Mouse (Mus musculus) forebrain, embryonic 10.5 days (tissue): Measurements from ENCODE around the gene Inpp5e. TPM values are rescaled to one million over a fixed set of nuclear protein-coding genes. Genes with fewer than 3 reads are reported as not detected.
"Not testable (repeated sequence)": the region's sequence is repeated elsewhere in the genome, so short reads cannot be mapped to it uniquely, and the experiment has no call there.

Source experiments
- DNase-seq: peaks from one replicate; pipeline ENCODE4 v3.0.0-alpha.2; 2017; ENCODE audit warnings: low spot score; ENCODE audit errors: extremely low spot score
- H3K27ac ChIP-seq: fragments of 300-500 bp; sonication (generic); 2 replicates; pipeline ENCODE4 v1.5.1; 2016; ENCODE audit warnings: mild to moderate bottlenecking
- H3K27me3 ChIP-seq: fragments of 300-500 bp; sonication (generic); 2 replicates; pipeline ENCODE4 v1.6.1; 2016; ENCODE audit warnings: mild to moderate bottlenecking; ENCODE audit not compliant: poor library complexity, severe bottlenecking
- H3K36me3 ChIP-seq: fragments of 300-500 bp; sonication (generic); replicated peaks from 2 replicates; pipeline ENCODE4 v1.6.1; 2016; ENCODE audit warnings: mild to moderate bottlenecking, moderate library complexity
- H3K4me1 ChIP-seq: fragments of 300-500 bp; sonication (generic); 2 replicates; pipeline ENCODE4 v1.6.1; 2016
- H3K4me3 ChIP-seq: fragments of 300-500 bp; sonication (generic); 2 replicates; pipeline ENCODE4 v1.5.1; 2016; ENCODE audit warnings: mild to moderate bottlenecking, moderate library complexity
- H3K9me3 ChIP-seq: fragments of 300-500 bp; sonication (generic); 2 replicates; pipeline ENCODE4 v1.6.1; 2016; ENCODE audit warnings: mild to moderate bottlenecking, moderate library complexity
- WGBS: fragments of 180-500 bp; shearing (Covaris S2); methylation state at CpG from one replicate; pipeline ENCODE4 v1.1.7; 2016; 5-methylcytosine and 5-hydroxymethylcytosine counted together
- polyA plus RNA-seq: library from polyadenylated mRNA; unstranded; fragments of >200 nt; fragmentation: Nextera tagmentation; extraction: Ambion mirVana; gene quantifications from 2 replicates; pipeline ENCODE4 v1.2.1, GENCODE M21; 2016

Gene Inpp5e
- polyA plus RNA-seq, 1 experiment from 2014 or later = 24.6 TPM

DNA sequence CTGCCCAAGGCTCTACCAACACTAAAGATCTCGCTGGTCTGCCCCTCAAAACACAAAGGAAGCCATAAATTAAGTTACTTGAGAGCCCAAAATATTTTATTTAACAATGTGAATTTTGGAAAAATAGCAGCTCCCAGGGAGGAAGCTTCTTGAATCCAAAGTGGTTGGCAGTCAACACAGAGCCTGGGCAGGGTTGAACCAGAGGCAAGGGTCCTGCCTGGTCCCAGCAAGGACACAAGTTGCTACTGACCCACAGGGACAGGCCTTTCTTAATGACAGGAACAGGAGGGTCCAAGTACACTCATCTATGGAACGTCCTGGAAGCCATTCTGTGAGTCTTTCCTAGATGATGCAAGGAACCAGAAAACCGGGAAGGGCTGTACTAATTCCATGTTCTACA lies 359 bp upstream of the Inpp5e start:
- no peaks in the 10 kb centered on the region for H3K27me3 ChIP-seq
- WGBS = 60% methylated on average over 3 of the region's 3 CpGs
- peaks cover 72% of the 10 kb centered on the region for H3K36me3 ChIP-seq
- DNase-seq = no peak
- no peaks in the 10 kb centered on the region for H3K9me3 ChIP-seq
- peaks cover 49% of the 10 kb centered on the region for H3K4me1 ChIP-seq
- peak overlapping the region; percentile 96 for H3K4me3 ChIP-seq
- peak overlapping the region; percentile 95; the same call in 1 of the 2 replicates for H3K27ac ChIP-seq

DNA sequence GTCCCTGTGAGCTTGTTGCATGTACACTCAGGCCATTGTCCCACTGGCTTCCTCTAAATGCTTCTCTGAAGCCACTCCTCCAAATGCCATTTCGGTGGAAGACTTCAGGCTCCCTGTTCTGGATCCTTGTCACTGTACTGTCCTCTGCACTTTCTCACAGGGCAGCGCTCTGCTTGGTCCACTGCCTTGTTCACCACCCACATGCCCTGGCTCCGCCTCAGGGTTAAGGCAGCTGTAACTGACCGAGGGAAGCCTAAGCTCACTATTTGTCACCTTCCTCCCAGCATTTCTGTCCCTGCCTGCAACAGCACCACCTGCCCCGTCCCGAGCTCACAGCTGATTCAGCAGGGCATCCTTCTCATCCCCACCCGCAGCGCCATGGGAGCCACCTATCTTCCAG lies 5.7 kb downstream of the Inpp5e start:
- H3K4me3 ChIP-seq = no peak overlapping the region
- no peak overlapping the region for H3K27ac ChIP-seq
- H3K27me3 ChIP-seq = no peaks in the 10 kb centered on the region
- DNase-seq = no peak
- H3K9me3 ChIP-seq = no peaks in the 10 kb centered on the region
- peaks cover 79% of the 10 kb centered on the region for H3K36me3 ChIP-seq
- H3K4me1 ChIP-seq = peaks cover 39% of the 10 kb centered on the region
- 85% methylated on average over 8 of the region's 8 CpGs for WGBS

DNA sequence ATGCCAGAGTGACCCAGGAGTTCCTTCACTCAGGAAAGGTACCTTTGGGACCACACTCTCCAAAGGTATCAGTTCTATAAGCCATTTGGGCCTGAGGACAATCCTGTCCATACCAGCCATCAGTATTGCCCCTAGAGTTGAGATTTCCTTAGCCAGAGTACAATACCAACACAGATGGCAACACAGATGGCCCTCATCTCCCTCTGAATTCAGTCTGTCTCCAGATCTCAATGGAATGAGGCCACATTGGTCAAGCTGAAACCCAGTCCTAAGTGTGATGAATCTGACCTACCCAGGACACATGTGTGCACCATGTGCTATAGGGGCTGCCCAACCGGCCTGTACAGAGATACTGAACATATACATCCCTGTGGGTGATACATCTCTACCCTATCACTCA lies 6.7 kb downstream of the Inpp5e start:
- WGBS = 92% methylated on average over 1 of the region's 1 CpGs
- Histone ChIP-seq H3K27me3 (no peaks in the 10 kb centered on the region), H3K4me3 (no peak overlapping the region), H3K27ac (no peak overlapping the region), H3K4me1 (peaks cover 28% of the 10 kb centered on the region), H3K36me3 (peaks cover 84% of the 10 kb centered on the region), H3K9me3 (no peaks in the 10 kb centered on the region)
- no peak for DNase-seq

DNA sequence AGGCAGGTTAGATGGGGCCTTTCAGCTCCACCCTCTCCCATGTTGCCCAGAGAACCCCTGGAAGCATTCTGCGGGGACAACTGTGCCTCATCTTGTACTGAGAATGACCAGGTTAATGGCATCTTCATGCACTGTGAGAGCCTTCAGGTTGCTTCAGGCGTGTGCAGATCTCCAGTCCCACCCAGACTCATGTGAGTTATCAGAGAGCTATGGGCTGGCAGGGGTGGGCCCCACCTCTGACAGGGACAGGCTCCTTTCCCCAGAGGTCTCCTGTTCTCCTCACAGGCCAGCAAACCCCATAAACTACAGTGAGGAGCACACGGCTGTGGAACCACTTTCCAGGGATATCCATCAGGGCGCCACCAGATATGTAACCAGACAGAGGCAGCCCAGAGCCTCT lies 8.0 kb downstream of the Inpp5e start:
- peaks cover 84% of the 10 kb centered on the region for H3K36me3 ChIP-seq
- no peak overlapping the region for H3K27ac ChIP-seq
- H3K9me3 ChIP-seq = no peaks in the 10 kb centered on the region
- WGBS = 92% methylated on average over 4 of the region's 4 CpGs
- no peak overlapping the region for H3K4me3 ChIP-seq
- DNase-seq = no peak
- no peaks in the 10 kb centered on the region for H3K27me3 ChIP-seq
- H3K4me1 ChIP-seq = peaks cover 16% of the 10 kb centered on the region

DNA sequence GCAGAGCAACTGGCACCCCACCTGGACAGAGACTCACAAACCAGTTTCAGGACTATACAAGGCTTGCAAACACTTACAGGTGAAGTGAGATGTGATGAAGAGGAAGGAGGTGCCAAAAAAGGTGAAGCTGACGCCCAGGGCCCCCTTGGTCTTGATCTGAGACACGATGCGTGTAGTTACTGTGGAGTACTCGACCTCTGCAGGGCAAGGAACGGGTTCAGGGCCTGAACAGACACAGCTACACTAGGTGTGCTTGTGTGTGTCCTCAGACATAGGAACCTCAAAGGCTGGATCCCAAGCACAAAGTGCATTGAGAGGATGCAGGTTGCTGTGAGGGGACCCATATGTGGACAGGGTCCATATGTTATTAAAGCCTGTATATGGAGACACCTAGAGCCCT lies 8.7 kb downstream of the Inpp5e start:
- no peak overlapping the region for H3K4me3 ChIP-seq
- H3K9me3 ChIP-seq = no peaks in the 10 kb centered on the region
- no peak overlapping the region for H3K27ac ChIP-seq
- no peak for DNase-seq
- H3K27me3 ChIP-seq = no peaks in the 10 kb centered on the region
- peaks cover 8% of the 10 kb centered on the region for H3K4me1 ChIP-seq
- WGBS = 90% methylated on average over 5 of the region's 5 CpGs
- peaks cover 85% of the 10 kb centered on the region for H3K36me3 ChIP-seq

DNA sequence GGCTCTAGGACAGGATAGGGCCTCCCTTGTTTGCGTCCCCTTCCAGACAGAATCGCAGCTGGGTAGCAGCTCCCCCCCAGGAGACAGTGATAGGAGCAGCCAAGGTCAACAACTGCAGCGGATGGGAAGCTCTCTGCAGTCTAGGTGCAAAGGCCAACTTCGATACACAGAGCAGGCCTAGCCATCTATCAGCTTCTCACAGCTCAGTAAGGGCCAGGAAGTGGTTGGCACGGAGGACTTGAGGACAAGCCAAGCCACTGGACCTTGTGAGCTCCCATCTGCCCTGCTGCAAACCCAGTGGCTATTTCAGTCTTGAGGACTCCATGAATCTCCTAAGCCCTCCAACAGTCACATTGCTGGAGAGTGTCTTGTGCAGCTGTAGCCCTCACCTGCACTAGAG lies 9.4 kb downstream of the Inpp5e start:
- H3K36me3 ChIP-seq = peaks cover 91% of the 10 kb centered on the region

DNA sequence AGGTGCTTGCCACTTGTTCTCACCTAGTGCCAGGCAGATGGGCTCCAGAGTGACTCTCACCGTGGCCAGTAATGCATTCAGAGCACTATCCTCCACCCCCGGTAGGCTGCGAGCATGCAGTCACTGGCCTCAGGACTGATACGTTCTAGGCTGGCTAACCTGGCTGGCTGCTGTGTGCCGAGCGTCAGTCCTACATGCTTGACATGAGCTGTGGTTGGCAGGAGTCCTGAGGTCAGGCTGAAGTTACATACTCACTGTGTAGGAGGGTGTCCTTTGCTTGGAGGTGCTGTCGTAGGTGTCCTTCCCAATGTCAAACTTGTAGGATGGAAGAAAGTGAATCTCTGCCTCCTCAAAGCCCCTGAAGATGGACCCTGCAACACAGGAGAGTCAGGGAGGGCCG lies 10.0 kb downstream of the Inpp5e start:
- Histone ChIP-seq H3K27ac (no peak overlapping the region), H3K36me3 (peaks cover 98% of the 10 kb centered on the region), H3K9me3 (no peaks in the 10 kb centered on the region), H3K27me3 (no peaks in the 10 kb centered on the region), H3K4me3 (no peak overlapping the region), H3K4me1 (no peaks in the 10 kb centered on the region)
- 95% methylated on average over 8 of the region's 8 CpGs for WGBS
- DNase-seq = no peak

More for the DNA sequence above, 9.4 kb downstream of the Inpp5e start:
- DNase-seq = no peak
- Histone ChIP-seq H3K27ac (no peak overlapping the region), H3K27me3 (no peaks in the 10 kb centered on the region), H3K4me1 (peaks cover 3% of the 10 kb centered on the region), H3K4me3 (no peak overlapping the region), H3K9me3 (no peaks in the 10 kb centered on the region)
- 95% methylated on average over 5 of the region's 5 CpGs for WGBS

DNA sequence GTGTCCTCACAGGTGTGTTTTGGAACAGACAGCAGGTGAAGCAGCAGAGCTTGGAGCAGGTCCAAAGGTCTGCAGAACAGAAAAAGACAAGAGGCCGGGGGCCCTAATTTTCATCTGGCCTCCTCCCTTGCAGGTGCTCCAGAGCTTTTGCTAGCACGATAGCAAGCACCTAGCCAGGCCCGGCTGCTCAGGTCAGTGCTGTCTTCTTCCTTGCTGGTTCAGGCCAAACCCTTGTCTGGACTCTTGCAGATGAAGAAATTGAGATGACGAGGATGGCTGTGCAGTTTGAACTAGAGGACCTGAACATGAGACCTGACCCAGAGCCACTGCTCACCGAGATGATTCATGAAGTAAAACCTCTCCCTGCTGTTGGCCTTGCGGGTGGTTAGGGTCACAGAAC lies 17.4 kb downstream of the Inpp5e start:
- Histone ChIP-seq H3K9me3 (no peaks in the 10 kb centered on the region), H3K4me1 (peaks cover 30% of the 10 kb centered on the region), H3K27me3 (no peaks in the 10 kb centered on the region), H3K27ac (no peak overlapping the region), H3K36me3 (peaks cover 76% of the 10 kb centered on the region), H3K4me3 (no peak overlapping the region)
- WGBS = 92% methylated on average over 6 of the region's 6 CpGs
- no peak for DNase-seq

DNA sequence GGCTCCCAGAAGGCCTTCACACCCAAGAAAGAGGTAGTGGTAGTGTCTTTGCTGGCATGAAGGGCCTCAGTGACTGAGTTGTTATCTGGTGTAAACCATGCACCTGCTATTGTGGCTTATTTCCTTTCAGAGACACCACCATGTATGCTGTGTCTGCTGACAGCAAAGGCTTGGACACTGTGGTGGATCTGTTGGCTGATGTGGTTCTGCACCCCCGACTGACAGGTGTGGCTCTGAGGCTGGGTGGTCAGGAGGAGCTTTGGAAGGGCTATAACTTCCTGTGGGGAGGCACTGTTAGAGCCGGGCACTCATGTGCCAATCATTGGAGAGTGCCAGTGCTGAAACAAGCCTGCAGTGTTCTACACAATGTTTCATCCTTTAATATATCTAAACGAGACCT lies 18.0 kb downstream of the Inpp5e start:
- Histone ChIP-seq H3K27ac (no peak overlapping the region), H3K36me3 (peaks cover 76% of the 10 kb centered on the region), H3K4me1 (peaks cover 30% of the 10 kb centered on the region), H3K9me3 (no peaks in the 10 kb centered on the region), H3K27me3 (no peaks in the 10 kb centered on the region), H3K4me3 (0 out of 2 replicates have a peak overlapping the region, but pooled peaks have one; percentile 98)
- 86% methylated on average over 3 of the region's 3 CpGs for WGBS
- no peak for DNase-seq

DNA sequence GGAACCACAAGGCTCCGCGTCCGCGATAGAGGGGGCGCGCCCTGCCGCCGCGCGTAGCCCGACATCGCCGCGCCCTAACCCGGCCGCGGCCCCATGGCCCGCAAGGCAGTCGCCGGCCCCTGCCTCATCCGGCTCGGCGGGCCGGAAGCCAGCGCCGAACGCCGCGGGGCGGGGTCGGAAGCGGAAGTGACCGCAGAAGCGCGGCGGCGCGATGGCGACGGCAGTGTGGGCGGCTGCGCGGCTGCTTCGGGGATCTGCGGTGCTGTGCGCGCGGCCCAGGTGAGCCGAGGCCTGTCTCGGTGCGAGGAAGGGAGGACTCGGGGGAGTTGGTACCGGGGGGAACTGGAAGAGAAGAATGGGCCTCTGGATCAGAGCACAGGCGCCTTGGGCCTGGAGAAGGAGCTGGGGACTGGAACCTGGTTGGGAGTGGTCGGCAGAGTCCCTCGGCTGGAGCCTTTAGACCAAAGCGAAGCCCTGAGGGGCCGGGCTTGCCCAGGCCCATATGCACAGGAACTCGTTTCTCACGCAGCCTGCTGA lies 19.8 kb downstream of the Inpp5e start, which contains the start of the genes Entr1 and Pmpca:
Entr1 (minus strand) TSS at position 163 of the 537 bp plus-strand sequence.
Pmpca (plus strand) TSS at position 186 of the 537 bp plus-strand sequence.
- DNase-seq = peak; percentile 79
- Histone ChIP-seq H3K9me3 (no peaks in the 10 kb centered on the region), H3K4me3 (peak within 1 kb of the TSS; percentile 98), H3K27ac (peak within 1 kb of the TSS; percentile 92), H3K4me1 (peaks cover 30% of the 10 kb centered on the region), H3K36me3 (peaks cover 76% of the 10 kb centered on the region), H3K27me3 (no peaks in the 10 kb centered on the region)
- under 1% methylated on average over 60 of the region's 60 CpGs for WGBS

DNA sequence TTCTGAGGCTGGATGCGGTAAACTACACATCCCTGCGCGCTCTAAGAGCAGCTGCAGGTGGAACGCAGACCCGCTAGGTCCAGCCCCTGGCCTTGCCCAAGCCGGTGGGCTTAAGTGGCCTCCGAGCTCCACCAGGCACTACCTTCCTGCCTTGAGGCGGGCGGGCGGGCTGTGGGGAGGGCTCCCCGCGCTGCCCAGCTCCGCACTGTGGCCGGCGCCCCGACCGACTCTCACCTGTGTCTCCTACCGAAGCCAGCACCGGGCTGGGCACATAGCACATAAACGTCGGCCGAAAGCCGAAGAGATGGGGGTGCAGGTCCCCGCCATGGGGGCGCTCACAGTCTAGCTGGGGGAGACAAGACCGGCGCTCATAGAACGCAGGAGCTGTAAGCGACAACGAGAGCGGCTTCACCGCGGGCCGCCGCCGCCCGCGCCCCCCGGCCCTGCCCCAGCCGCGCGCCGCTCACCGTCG lies 20.3 kb downstream of the Inpp5e start:
- Histone ChIP-seq H3K27ac (peak overlapping the region; percentile 92), H3K27me3 (no peaks in the 10 kb centered on the region), H3K4me3 (peak overlapping the region; percentile 98), H3K4me1 (peaks cover 30% of the 10 kb centered on the region), H3K36me3 (peaks cover 76% of the 10 kb centered on the region), H3K9me3 (no peaks in the 10 kb centered on the region)
- 1% methylated on average over 45 of the region's 45 CpGs for WGBS
- DNase-seq = no peak

DNA sequence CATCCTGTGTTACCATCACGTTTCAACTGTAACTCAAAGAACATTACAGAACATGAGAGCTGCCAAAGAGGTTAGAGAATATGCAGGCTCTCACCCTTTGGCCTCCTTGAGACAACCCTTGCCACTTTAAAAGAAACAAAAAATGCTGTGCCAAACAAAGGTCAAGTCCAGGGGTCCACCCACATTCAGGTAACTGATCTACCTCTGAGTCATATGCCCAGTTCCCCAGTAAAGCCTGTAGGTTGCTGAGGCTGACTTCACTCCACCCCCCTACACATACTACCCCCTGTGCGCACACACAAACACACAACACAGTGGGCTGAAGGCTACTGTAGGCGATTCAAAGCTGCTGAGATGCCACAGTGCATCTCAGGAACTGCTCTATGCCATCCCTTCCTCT lies 21.3 kb downstream of the Inpp5e start:
- 92% methylated on average over 3 of the region's 3 CpGs for WGBS
- Histone ChIP-seq H3K27me3 (no peaks in the 10 kb centered on the region), H3K4me1 (peaks cover 30% of the 10 kb centered on the region), H3K36me3 (peaks cover 76% of the 10 kb centered on the region), H3K9me3 (no peaks in the 10 kb centered on the region), H3K4me3 (peak overlapping the region; percentile 98), H3K27ac (no peak overlapping the region)
- DNase-seq = no peak

DNA sequence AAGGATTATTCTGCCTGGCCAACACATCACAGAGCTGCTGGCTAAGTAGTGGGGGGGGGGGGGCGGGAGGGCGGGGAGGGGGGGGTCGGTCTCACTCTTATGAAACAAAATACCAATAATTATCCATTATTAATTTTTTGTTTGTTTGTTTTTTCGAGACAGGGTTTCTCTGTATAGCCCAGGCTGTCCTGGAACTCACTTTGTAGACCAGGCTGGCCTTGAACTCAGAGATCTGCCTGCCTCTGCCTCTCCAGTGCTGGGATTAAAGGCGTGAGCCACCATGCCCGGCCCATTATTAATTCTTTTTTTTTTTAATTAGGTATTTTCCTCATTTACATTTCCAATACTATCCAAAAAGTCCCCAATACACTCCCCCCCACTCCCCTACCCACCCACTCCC lies 28.1 kb downstream of the Inpp5e start:
- H3K27me3 ChIP-seq, DNase-seq, H3K9me3 ChIP-seq: not testable (repeated sequence)
- Histone ChIP-seq H3K4me3 (peak overlapping the region; percentile 78), H3K27ac (peak overlapping the region; percentile 78), H3K4me1 (peaks cover 20% of the 10 kb centered on the region), H3K36me3 (peaks cover 72% of the 10 kb centered on the region)
- 33% methylated on average over 6 of the region's 6 CpGs for WGBS
